Mouse (Mus musculus): ENCODE results near the gene Tkt.
A peak's percentile ranks its signal among the peaks of the same experiment; 100 is the strongest.

The Tkt gene

GRCm38 (mm10) chr14:30584497-30585251 is 36.5 kb downstream of the Tkt start:
- DNase-seq (ENCODE audit: low read depth, low spot score) = no peak

- no peak for DNase-seq (ENCODE audit: low read depth, low spot score)
Measured at GRCm38 (mm10) chr14:30585323-30585722, 37.2 kb downstream of the Tkt start.

GRCm38 (mm10) chr14:30586780-30587461 is 38.8 kb downstream of the Tkt start:
- DNase-seq (ENCODE audit: low read depth, low spot score) = no peak

GRCm38 (mm10) chr14:30590041-30590645 is 42.0 kb downstream of the Tkt start:
- no peak for DNase-seq (ENCODE audit: low read depth, low spot score)

- DNase-seq (ENCODE audit: low read depth, low spot score) = no peak
Measured at GRCm38 (mm10) chr14:30590918-30591317, 42.8 kb downstream of the Tkt start.

- peak; percentile 46 for DNase-seq (ENCODE audit: low read depth, low spot score)
Measured at GRCm38 (mm10) chr14:30591417-30591816, 43.3 kb downstream of the Tkt start.

- DNase-seq (ENCODE audit: low read depth, low spot score) = no peak
Measured at GRCm38 (mm10) chr14:30593279-30594091, 45.3 kb downstream of the Tkt start.

GRCm38 (mm10) chr14:30594092-30594695 is 46.0 kb downstream of the Tkt start:
- DNase-seq (ENCODE audit: low read depth, low spot score) = no peak

GRCm38 (mm10) chr14:30595576-30596313 is 47.6 kb downstream of the Tkt start:
- DNase-seq (ENCODE audit: low read depth, low spot score) = no peak

GRCm38 (mm10) chr14:30596407-30596806 is 48.2 kb downstream of the Tkt start:
- no peak for DNase-seq (ENCODE audit: low read depth, low spot score)

GRCm38 (mm10) chr14:30597142-30597541 is 49.0 kb downstream of the Tkt start:
- DNase-seq (ENCODE audit: low read depth, low spot score) = no peak

- DNase-seq (ENCODE audit: low read depth, low spot score) = no peak
Measured at GRCm38 (mm10) chr14:30606817-30607216, 58.7 kb downstream of the Tkt start.

- DNase-seq (ENCODE audit: low read depth, low spot score) = no peak
Measured at GRCm38 (mm10) chr14:30607696-30608095, 59.5 kb downstream of the Tkt start.

GRCm38 (mm10) chr14:30608176-30608575 is 60.0 kb downstream of the Tkt start:
- no peak for DNase-seq (ENCODE audit: low read depth, low spot score)

GRCm38 (mm10) chr14:30609499-30609898 is 61.3 kb downstream of the Tkt start:
- no peak for DNase-seq (ENCODE audit: low read depth, low spot score)

- DNase-seq (ENCODE audit: low read depth, low spot score) = no peak
Measured at GRCm38 (mm10) chr14:30610304-30610703, 62.1 kb downstream of the Tkt start.

GRCm38 (mm10) chr14:30610940-30611339 is 62.8 kb downstream of the Tkt start:
- no peak for DNase-seq (ENCODE audit: low read depth, low spot score)

- no peak for DNase-seq (ENCODE audit: low read depth, low spot score)
Measured at GRCm38 (mm10) chr14:30612523-30612922, 64.4 kb downstream of the Tkt start.

- no peak for DNase-seq (ENCODE audit: low read depth, low spot score)
Measured at GRCm38 (mm10) chr14:30612962-30613715, 65.0 kb downstream of the Tkt start.

- no peak for DNase-seq (ENCODE audit: low read depth, low spot score)
Measured at GRCm38 (mm10) chr14:30616751-30617150, 68.6 kb downstream of the Tkt start.
